Mouse (Mus musculus): Measurements from ENCODE around the gene Ascl5. TPM values are rescaled to one million over a fixed set of nuclear protein-coding genes. Genes with fewer than 3 reads are reported as not detected.
A peak's percentile ranks its signal among the peaks of the same experiment; 100 is the strongest.

Gene Ascl5
- total RNA-seq (2017): not detected in 2 replicates

GRCm38 (mm10) chr1:136050312-136051012 is at the start of gene Ascl5:
Ascl5 (plus strand) TSS chr1:136050804.
- peak; percentile 12; the same call in 1 of the 2 replicates for ATAC-seq (replicated peaks; ENCODE audit: low read depth, poor library complexity, severe bottlenecking)

DNA sequence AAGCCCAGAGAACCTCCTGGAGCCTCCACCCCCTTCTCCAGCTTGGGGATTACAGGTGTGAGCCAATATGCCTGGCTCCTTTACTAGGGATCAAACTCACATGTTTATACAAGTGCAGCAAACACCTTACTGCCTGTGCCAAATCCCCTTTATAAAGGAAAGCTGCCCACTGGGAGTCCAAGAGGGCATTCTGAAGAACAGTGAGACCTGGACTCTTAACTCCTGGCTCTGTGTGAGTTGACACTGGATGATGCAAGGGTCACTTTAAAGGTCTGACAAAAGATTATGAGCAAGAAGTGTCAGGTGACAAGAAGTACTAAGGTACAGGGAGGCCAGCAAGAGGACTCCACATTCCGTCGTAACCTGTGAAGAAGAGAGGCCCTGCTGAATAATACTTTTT is 49.2 kb upstream of the Ascl5 start:
- no peak for ATAC-seq (replicated peaks; ENCODE audit: low read depth, poor library complexity, severe bottlenecking)

- ATAC-seq (replicated peaks; ENCODE audit: low read depth, poor library complexity, severe bottlenecking): no peak
Measured at GRCm38 (mm10) chr1:136006292-136006748, 44.3 kb upstream of the Ascl5 start, which contains the start of gene Igfn1. Igfn1 (minus strand) TSS chr1:136006342.

DNA sequence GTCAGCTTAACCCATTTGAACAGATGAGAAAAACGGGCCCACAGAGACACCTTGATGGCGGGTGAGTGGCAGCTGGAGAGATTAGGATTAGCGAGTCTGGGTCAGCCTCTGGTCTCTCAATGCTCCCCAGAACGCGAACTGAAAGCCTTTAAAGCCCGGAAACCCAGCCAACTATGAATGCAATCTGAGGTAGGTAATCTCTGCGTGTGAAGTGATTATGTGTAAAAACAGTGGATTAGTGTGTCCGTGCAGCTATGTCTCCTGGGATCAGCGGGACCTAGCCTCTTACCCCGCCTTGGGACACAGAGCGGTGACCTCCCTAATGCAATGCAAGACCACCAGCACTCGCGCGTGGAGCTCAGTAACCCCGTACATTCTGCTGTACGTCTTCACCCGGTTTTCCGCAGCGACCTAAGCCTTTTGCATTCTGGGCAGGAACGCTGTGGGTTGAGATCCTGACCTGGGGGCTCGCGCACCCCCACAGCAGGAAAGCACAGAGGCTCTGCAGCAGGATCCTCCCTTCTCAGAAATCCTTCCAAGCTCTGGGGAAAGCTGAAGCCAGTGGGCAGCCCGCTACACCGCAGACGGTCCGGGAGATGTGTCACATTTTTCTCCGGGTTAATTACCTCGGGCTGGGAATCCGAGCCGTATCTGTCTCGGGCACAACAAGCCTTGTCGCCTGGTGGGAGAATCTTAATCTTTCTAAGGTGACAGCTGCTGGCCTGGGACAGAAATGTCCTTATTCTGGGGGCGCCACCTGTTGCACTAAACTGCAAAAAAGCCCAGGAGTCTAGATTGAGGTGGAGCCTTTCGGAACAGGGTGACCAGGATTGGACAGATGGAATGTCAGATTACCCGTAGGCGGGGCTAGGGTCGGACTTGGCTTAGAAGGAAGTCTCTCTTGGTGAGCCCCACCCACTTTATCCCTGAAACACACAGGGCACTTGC is 43.1 kb upstream of the Ascl5 start, which contains the start of gene Tmem9:
TSS of gene Tmem9 (plus strand) at position 940 of the 948 bp plus-strand sequence.
- ATAC-seq (replicated peaks; ENCODE audit: low read depth, poor library complexity, severe bottlenecking): peak; percentile 97

DNA sequence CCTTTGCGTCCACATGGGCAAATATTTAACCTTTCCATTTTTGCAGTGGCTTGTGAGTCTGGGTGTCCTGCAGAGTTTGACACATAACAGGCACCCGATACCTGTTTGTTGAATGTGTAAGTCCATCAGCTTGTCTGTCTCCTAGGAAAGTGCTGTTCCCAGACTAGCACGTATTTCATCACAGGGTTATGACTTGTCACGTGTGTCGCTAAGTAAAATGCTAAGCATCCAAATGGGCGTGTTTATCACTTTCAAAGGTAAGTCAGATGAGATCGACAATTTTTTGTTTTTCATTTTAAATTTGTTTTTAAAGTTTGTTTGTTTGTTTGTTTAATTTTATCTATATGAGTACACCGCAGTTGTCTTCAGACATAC is 42.5 kb upstream of the Ascl5 start:
- peak; percentile 14; the same call in 1 of the 2 replicates for ATAC-seq (replicated peaks; ENCODE audit: low read depth, poor library complexity, severe bottlenecking)

DNA sequence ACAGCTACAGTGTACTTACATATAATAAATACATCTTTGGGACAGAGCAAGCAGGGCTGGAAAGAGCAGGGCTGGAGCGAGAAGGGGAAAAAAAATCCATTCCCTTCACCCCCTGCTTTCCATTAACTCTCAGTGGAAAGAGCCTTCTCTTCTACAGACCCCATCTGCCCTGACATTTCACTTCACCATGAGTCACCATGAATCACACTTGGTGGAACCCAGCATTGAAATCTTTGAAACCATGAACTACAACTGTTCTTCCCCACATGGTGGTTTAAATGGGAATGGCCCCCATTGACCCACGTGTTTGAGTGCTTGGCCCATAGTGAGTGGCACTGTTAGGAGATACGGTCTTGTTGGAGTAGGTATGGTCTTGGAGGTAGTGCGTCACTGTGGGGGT is 40.4 kb upstream of the Ascl5 start:
- ATAC-seq (replicated peaks; ENCODE audit: low read depth, poor library complexity, severe bottlenecking): no peak

- no peak for ATAC-seq (replicated peaks; ENCODE audit: low read depth, poor library complexity, severe bottlenecking)
Measured at GRCm38 (mm10) chr1:136013513-136013912, 37.1 kb upstream of the Ascl5 start.

GRCm38 (mm10) chr1:136014796-136015502 is 35.7 kb upstream of the Ascl5 start:
- ATAC-seq (replicated peaks; ENCODE audit: low read depth, poor library complexity, severe bottlenecking): peak; percentile 59

GRCm38 (mm10) chr1:136017307-136017706 is 33.3 kb upstream of the Ascl5 start:
- no peak for ATAC-seq (replicated peaks; ENCODE audit: low read depth, poor library complexity, severe bottlenecking)

DNA sequence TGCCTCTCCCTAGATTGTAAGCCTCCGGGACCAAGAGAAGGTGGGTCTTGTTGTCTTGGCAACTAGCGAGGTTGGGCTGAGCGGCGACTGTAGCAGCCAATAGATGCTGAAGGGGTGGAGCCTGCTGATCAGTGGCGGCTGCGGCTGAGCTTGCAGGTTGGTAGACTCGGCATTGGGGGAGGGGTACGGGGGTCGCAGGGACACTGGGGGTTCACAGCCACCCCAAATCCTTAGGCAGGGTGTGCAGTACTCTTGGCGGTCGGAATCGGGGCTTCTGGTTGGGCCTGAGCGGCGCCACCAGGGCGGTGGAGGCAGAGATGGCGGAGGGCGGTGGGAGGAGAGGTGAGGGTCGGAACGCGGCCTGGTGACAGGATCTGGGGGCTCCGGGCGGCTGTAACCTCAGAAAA is 32.7 kb upstream of the Ascl5 start:
- peak; percentile 96 for ATAC-seq (replicated peaks; ENCODE audit: low read depth, poor library complexity, severe bottlenecking)

DNA sequence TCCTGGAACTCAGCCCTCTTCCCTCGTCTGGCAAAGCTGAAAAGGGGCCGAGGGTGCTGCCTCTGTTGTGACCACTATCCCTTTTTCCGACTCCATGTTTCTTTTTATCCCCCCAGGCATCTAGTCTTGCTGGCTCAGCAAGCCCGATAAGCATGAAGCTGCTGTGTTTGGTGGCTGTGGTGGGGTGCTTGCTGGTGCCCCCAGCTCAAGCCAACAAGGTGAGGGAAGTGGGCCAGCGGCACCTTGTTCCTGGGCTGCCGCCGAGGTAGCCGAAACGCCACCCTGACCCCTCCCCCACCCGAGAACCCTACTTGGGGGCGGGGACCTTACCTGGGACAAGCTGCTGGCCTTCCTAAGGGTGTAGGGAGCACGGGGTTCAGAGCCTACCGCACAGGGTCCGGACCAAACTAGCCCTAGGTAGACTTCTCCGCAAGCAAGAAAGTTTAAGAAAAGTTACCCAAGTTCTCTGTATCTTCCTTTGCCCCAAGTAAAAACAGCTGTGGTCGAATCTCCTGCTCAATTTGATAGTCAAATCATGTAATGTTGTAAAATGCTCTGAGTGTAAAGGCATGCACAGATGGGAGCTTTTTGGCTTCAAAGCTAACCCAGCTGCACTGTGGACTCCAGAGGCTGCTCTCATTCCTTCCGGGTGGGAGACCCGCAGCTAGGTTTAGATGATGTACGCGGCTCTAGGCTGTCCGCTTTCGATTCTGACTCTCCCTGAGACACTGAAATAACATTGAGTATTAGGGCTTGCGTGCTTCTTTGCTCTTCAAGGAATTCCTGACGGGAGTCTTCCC is 32.0 kb upstream of the Ascl5 start:
- 0 out of 2 replicates have a peak, but pooled peaks have one; percentile 15 for ATAC-seq (replicated peaks; ENCODE audit: low read depth, poor library complexity, severe bottlenecking)

DNA sequence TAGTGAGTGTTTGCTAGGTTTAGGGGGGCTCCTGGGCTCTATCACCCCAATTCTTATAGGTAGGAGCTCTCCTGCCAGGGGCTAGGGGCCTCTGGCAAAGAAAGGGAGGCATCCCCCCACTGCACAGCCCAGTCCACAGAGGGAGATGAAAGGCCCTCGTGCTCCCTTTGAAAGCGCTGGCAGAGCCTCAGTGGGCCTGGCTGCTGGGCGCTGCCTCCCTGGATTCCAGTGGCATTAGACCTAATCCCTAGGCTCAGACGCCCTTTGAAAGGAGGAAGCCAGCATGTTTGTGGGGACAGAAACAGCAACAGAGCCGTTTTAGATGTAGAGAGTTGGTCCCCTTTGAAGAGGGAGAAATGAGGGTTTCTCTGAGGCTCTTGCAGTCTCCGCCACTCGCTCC is 20.4 kb upstream of the Ascl5 start:
- no peak for ATAC-seq (replicated peaks; ENCODE audit: low read depth, poor library complexity, severe bottlenecking)

- no peak for ATAC-seq (replicated peaks; ENCODE audit: low read depth, poor library complexity, severe bottlenecking)
Measured at GRCm38 (mm10) chr1:136031697-136032096, 18.9 kb upstream of the Ascl5 start.

DNA sequence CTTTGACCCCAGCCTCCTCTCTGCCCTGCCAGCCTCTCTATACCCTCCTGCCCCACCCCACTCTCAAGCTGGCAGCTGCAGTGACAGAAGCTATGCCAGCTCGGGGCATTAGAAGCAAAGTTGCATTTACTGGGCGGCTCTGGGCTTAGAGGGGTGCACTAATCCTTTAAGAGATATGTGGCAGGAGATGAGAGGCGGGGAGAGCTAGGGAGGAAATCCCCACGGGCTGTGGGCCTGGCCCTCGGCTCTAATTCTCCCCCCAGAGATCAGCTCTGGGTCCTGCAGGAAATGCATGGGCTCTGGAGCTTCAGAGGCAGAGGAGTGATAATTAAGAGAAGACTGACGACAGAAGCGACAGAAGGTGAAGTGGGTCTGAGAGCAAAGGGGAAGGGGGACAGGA is 17.6 kb upstream of the Ascl5 start:
- ATAC-seq (replicated peaks; ENCODE audit: low read depth, poor library complexity, severe bottlenecking): no peak

GRCm38 (mm10) chr1:136038746-136039538 is 11.7 kb upstream of the Ascl5 start:
- no peak for ATAC-seq (replicated peaks; ENCODE audit: low read depth, poor library complexity, severe bottlenecking)

- ATAC-seq (replicated peaks; ENCODE audit: low read depth, poor library complexity, severe bottlenecking): no peak
Measured at GRCm38 (mm10) chr1:136040452-136040851, 10.2 kb upstream of the Ascl5 start.

- ATAC-seq (replicated peaks; ENCODE audit: low read depth, poor library complexity, severe bottlenecking): no peak
Measured at GRCm38 (mm10) chr1:136040874-136041273, 9.7 kb upstream of the Ascl5 start.

DNA sequence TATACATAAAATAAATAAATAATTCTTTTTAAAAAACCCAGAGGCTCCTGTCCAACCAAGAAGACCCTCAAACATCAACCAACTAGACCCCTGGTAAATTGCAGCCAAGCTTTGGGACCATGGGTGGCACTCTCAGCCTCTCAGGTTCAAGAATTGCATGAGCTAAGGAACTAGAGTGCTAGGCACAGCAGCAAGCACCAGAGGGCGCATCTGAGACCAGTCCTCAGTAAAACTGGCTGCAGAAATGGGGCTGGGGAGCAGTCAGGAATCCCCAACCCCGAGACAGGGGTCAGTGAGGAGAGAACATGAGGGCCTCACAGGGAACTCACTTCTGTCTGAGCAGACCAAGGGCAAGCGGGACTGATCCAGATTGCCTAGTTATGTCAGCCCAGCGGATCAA is 4.8 kb upstream of the Ascl5 start:
- peak; percentile 73 for ATAC-seq (replicated peaks; ENCODE audit: low read depth, poor library complexity, severe bottlenecking)

- ATAC-seq (replicated peaks; ENCODE audit: low read depth, poor library complexity, severe bottlenecking): peak; percentile 52; the same call in 1 of the 2 replicates
Measured at GRCm38 (mm10) chr1:136047432-136047831, 3.2 kb upstream of the Ascl5 start.
